Mouse (Mus musculus): ENCODE measurements around the gene Gpr146.
A peak's percentile ranks its signal among the peaks of the same experiment; 100 is the strongest.

- peak; percentile 94 for TF ChIP-seq CTCF (IDR thresholded peaks at IDR 0.05; ENCODE audit: insufficient read depth, low read depth, low read length)
- no peak for TF ChIP-seq POLR2A (IDR thresholded peaks at IDR 0.05; ENCODE audit: insufficient read depth, low read depth, low read length)
Observed at GRCm38 (mm10) chr5:139355235-139355772, 22.2 kb upstream of the Gpr146 start.
